Mouse (Mus musculus) ES-Bruce4 (cell line): ENCODE measurements at regions not wholly inside any gene's neighbourhood (a gene's known extent, or its start where the extent isn't known, plus 50 kb on each side); places are given as distances from the start of the nearest gene placed in this dataset.

ENCODE experiments used
- CTCF ChIP-seq: IDR thresholded peaks from one replicate; pipeline ENCODE4 v1.8.1; 2011; ENCODE audit warnings: low read depth, low read length
- EP300 ChIP-seq: IDR thresholded peaks from 2 replicates; pipeline ENCODE4 v1.6.1; 2011; ENCODE audit warnings: low read depth, low read length; ENCODE audit not compliant: insufficient read depth
- POLR2A ChIP-seq: IDR thresholded peaks from one replicate; pipeline ENCODE4 v1.8.1; 2011; ENCODE audit warnings: low read length; ENCODE audit not compliant: insufficient read depth

GRCm38 (mm10) chr15:61297447-61298208 is 374.8 kb upstream of the A1bg start:
- TF ChIP-seq CTCF (no peak), POLR2A (no peak), EP300 (no peak)
